Mouse (Mus musculus): ENCODE results near the gene Isy1. TPM values are rescaled to one million over a fixed set of nuclear protein-coding genes. Genes with fewer than 3 reads are reported as not detected.
"Not testable (repeated sequence)": the region's sequence is repeated elsewhere in the genome, so short reads cannot be mapped to it uniquely, and the experiment has no call there.

The Isy1 gene
- polyA plus RNA-seq, 1 experiment from 2014 or later = 47.4 TPM

- WGBS = 84% methylated on average over 10 of the region's 10 CpGs
- H3K9ac ChIP-seq = no peak overlapping the region
- no peaks in the 10 kb centered on the region for H3K4me1 ChIP-seq
- no peaks in the 10 kb centered on the region for H3K27me3 ChIP-seq
- no peak overlapping the region for H3K4me2 ChIP-seq (replicated peaks)
- H3K9me3 ChIP-seq (replicated peaks) = no peaks in the 10 kb centered on the region
- no peak overlapping the region for H3K4me3 ChIP-seq
- H3K27ac ChIP-seq = no peak overlapping the region
- H3K36me3 ChIP-seq = no peaks in the 10 kb centered on the region
- ATAC-seq (ENCODE audit: low FRiP score) = no peak
These were observed 57.9 kb downstream of the Isy1 start for GRCm38 (mm10) chr6:87780546-87781301.

GRCm38 (mm10) chr6:87779174-87780165 is 59.1 kb downstream of the Isy1 start:
- no peak for ATAC-seq (ENCODE audit: low FRiP score)
- no peaks in the 10 kb centered on the region for H3K36me3 ChIP-seq
- 83% methylated on average over 11 of the region's 11 CpGs for WGBS
- no peak overlapping the region for H3K9ac ChIP-seq
- no peak overlapping the region for H3K4me3 ChIP-seq
- no peaks in the 10 kb centered on the region for H3K27me3 ChIP-seq
- no peak overlapping the region for H3K4me2 ChIP-seq (replicated peaks)
- no peaks in the 10 kb centered on the region for H3K9me3 ChIP-seq (replicated peaks)
- no peak overlapping the region for H3K27ac ChIP-seq
- H3K4me1 ChIP-seq = no peaks in the 10 kb centered on the region

GRCm38 (mm10) chr6:87778294-87779173 is 60.1 kb downstream of the Isy1 start:
- 76% methylated on average over 11 of the region's 11 CpGs for WGBS
- H3K4me3 ChIP-seq = no peak overlapping the region

GRCm38 (mm10) chr6:87777842-87778241 is 60.8 kb downstream of the Isy1 start, which contains the start of gene Gp9:
Gene Gp9, plus strand, starts transcription at chr6:87778072.
- H3K36me3 ChIP-seq = no peaks in the 10 kb centered on the region
- H3K4me3 ChIP-seq = no peak within 1 kb of the TSS
- no peak within 1 kb of the TSS for H3K4me2 ChIP-seq (replicated peaks)
- no peak within 1 kb of the TSS for H3K9ac ChIP-seq
- no peaks in the 10 kb centered on the region for H3K4me1 ChIP-seq
- H3K27me3 ChIP-seq = no peaks in the 10 kb centered on the region
- 78% methylated on average over 2 of the region's 2 CpGs for WGBS
- no peak for ATAC-seq (ENCODE audit: low FRiP score)
- H3K9me3 ChIP-seq (replicated peaks) = no peaks in the 10 kb centered on the region
- H3K27ac ChIP-seq = no peak within 1 kb of the TSS

More at GRCm38 (mm10) chr6:87778294-87779173, 60.1 kb downstream of the Isy1 start:
- H3K27me3 ChIP-seq = no peaks in the 10 kb centered on the region
- H3K4me2 ChIP-seq (replicated peaks) = no peak overlapping the region
- no peak overlapping the region for H3K9ac ChIP-seq
- no peaks in the 10 kb centered on the region for H3K36me3 ChIP-seq
- H3K9me3 ChIP-seq (replicated peaks) = no peaks in the 10 kb centered on the region
- ATAC-seq (ENCODE audit: low FRiP score) = no peak
- no peak overlapping the region for H3K27ac ChIP-seq
- H3K4me1 ChIP-seq = no peaks in the 10 kb centered on the region

- 89% methylated on average over 1 of the region's 1 CpGs for WGBS
- H3K4me2 ChIP-seq (replicated peaks) = no peak overlapping the region
- no peak for ATAC-seq (ENCODE audit: low FRiP score)
- H3K27ac ChIP-seq = no peak overlapping the region
- no peak overlapping the region for H3K9ac ChIP-seq
- no peaks in the 10 kb centered on the region for H3K4me1 ChIP-seq
- no peaks in the 10 kb centered on the region for H3K36me3 ChIP-seq
- H3K27me3 ChIP-seq = no peaks in the 10 kb centered on the region
- no peak overlapping the region for H3K4me3 ChIP-seq
- H3K9me3 ChIP-seq (replicated peaks) = no peaks in the 10 kb centered on the region
These were observed 61.9 kb downstream of the Isy1 start for GRCm38 (mm10) chr6:87776663-87777062.

- no peaks in the 10 kb centered on the region for H3K4me1 ChIP-seq
- WGBS = 76% methylated on average over 3 of the region's 3 CpGs
- no peak overlapping the region for H3K4me2 ChIP-seq (replicated peaks)
- no peak overlapping the region for H3K4me3 ChIP-seq
- no peaks in the 10 kb centered on the region for H3K27me3 ChIP-seq
- H3K36me3 ChIP-seq = no peaks in the 10 kb centered on the region
- no peak for ATAC-seq (ENCODE audit: low FRiP score)
- H3K9me3 ChIP-seq (replicated peaks) = no peaks in the 10 kb centered on the region
- no peak overlapping the region for H3K9ac ChIP-seq
- H3K27ac ChIP-seq = no peak overlapping the region
These were observed 62.9 kb downstream of the Isy1 start for GRCm38 (mm10) chr6:87775588-87776245.

- 90% methylated on average over 9 of the region's 9 CpGs for WGBS
- ATAC-seq (ENCODE audit: low FRiP score) = no peak
- Histone ChIP-seq H3K4me3 (no peak overlapping the region), H3K27me3 (no peaks in the 10 kb centered on the region), H3K4me1 (no peaks in the 10 kb centered on the region), H3K4me2 (replicated peaks) (no peak overlapping the region), H3K9me3 (replicated peaks) (no peaks in the 10 kb centered on the region), H3K36me3 (no peaks in the 10 kb centered on the region), H3K9ac (no peak overlapping the region), H3K27ac (no peak overlapping the region)
These were observed 63.7 kb downstream of the Isy1 start for GRCm38 (mm10) chr6:87774909-87775308.

- ATAC-seq (ENCODE audit: low FRiP score) = no peak
- 41% methylated on average over 1 of the region's 1 CpGs for WGBS
- no peaks in the 10 kb centered on the region for H3K9me3 ChIP-seq (replicated peaks)
- no peaks in the 10 kb centered on the region for H3K36me3 ChIP-seq
- H3K9ac ChIP-seq = no peak overlapping the region
- H3K4me3 ChIP-seq = no peak overlapping the region
- no peak overlapping the region for H3K27ac ChIP-seq
- no peaks in the 10 kb centered on the region for H3K27me3 ChIP-seq
- H3K4me1 ChIP-seq = no peaks in the 10 kb centered on the region
- H3K4me2 ChIP-seq (replicated peaks) = no peak overlapping the region
These were observed 64.1 kb downstream of the Isy1 start for GRCm38 (mm10) chr6:87774466-87774865.

GRCm38 (mm10) chr6:87770626-87771025 is 68.0 kb downstream of the Isy1 start:
- no peak for ATAC-seq (ENCODE audit: low FRiP score)
- no peak overlapping the region for H3K4me2 ChIP-seq (replicated peaks)
- H3K27me3 ChIP-seq = no peaks in the 10 kb centered on the region
- WGBS = 56% methylated on average over 8 of the region's 8 CpGs
- no peaks in the 10 kb centered on the region for H3K36me3 ChIP-seq
- H3K4me1 ChIP-seq = no peaks in the 10 kb centered on the region
- H3K4me3 ChIP-seq = no peak overlapping the region
- no peak overlapping the region for H3K9ac ChIP-seq
- H3K9me3 ChIP-seq (replicated peaks) = no peaks in the 10 kb centered on the region
- H3K27ac ChIP-seq = no peak overlapping the region

GRCm38 (mm10) chr6:87764296-87764695 is 74.3 kb downstream of the Isy1 start:
- H3K27ac ChIP-seq; H3K27me3 ChIP-seq; H3K4me2 ChIP-seq (replicated peaks); H3K4me3 ChIP-seq; H3K36me3 ChIP-seq; H3K9ac ChIP-seq; H3K9me3 ChIP-seq (replicated peaks); H3K4me1 ChIP-seq; ATAC-seq (ENCODE audit: low FRiP score): not testable (repeated sequence)
- WGBS = 96% methylated on average over 2 of the region's 2 CpGs

All from hindbrain, embryonic 12.5 days (tissue).